Mouse (Mus musculus) lung, embryonic 14.5 days (tissue): ENCODE measurements around the gene Fosl2. TPM values are rescaled to one million over a fixed set of nuclear protein-coding genes. Genes with fewer than 3 reads are reported as not detected.

Experiments
- ATAC-seq: fragments of 200-750 bp; cut with Nextera tagmentation; 2 replicates; pipeline ENCODE4 v1.8.0; 2017; ENCODE audit warnings: mild to moderate bottlenecking, moderate TSS enrichment, moderate library complexity; ENCODE audit not compliant: insufficient read depth
- DNase-seq: peaks from one replicate; pipeline ENCODE4 v3.0.0-alpha.2; 2015
- H3K27ac ChIP-seq: fragments of 300-500 bp; sonication (generic); 2 replicates; pipeline ENCODE4 v1.5.1; 2014; ENCODE audit warnings: low read depth, mild to moderate bottlenecking, moderate library complexity
- H3K27me3 ChIP-seq: fragments of 300-500 bp; sonication (generic); 2 replicates; pipeline ENCODE4 v1.6.1; 2014; ENCODE audit warnings: low read length, control low read depth; ENCODE audit not compliant: insufficient read depth
- H3K36me3 ChIP-seq: fragments of 300-500 bp; sonication (generic); 2 replicates; pipeline ENCODE4 v1.6.1; 2014; ENCODE audit warnings: control low read depth; ENCODE audit not compliant: insufficient read depth
- H3K4me1 ChIP-seq: fragments of 300-500 bp; sonication (generic); 2 replicates; pipeline ENCODE4 v1.6.1; 2014; ENCODE audit warnings: antibody characterized with exemption, control low read depth; ENCODE audit not compliant: insufficient read depth
- H3K4me2 ChIP-seq: fragments of 300-500 bp; sonication (generic); 2 replicates; pipeline ENCODE4 v1.6.1; 2014; ENCODE audit warnings: mild to moderate bottlenecking
- H3K4me3 ChIP-seq: fragments of 300-500 bp; sonication (generic); 2 replicates; pipeline ENCODE4 v1.5.1; 2014; ENCODE audit warnings: low read depth, low read length
- H3K9ac ChIP-seq: fragments of 300-500 bp; sonication (generic); 2 replicates; pipeline ENCODE4 v1.6.1; 2014
- H3K9me3 ChIP-seq: fragments of 300-500 bp; sonication (generic); 2 replicates; pipeline ENCODE4 v1.6.1; 2016; ENCODE audit warnings: low read depth, low read length, control low read depth
- CTCF ChIP-seq: IDR thresholded peaks from 2 replicates; pipeline ENCODE4 v1.5.1; 2016; ENCODE audit warnings: antibody characterized with exemption, low read depth
- WGBS: fragments of 180-500 bp; shearing (Covaris S2); extraction: QIAGEN DNeasy Blood & Tissue Kit; methylation state at CpG from one replicate; pipeline ENCODE4 v1.1.7; 2014; 5-methylcytosine and 5-hydroxymethylcytosine counted together
- polyA plus RNA-seq: library from polyadenylated mRNA; unstranded; fragments of >200 nt; fragmentation: Nextera tagmentation; extraction: Ambion mirVana; gene quantifications from 2 replicates; pipeline ENCODE4 v1.2.1, GENCODE M21; 2014

The Fosl2 gene
- polyA plus RNA-seq, result 3.9 and 4.0 TPM in 2 replicates

DNA sequence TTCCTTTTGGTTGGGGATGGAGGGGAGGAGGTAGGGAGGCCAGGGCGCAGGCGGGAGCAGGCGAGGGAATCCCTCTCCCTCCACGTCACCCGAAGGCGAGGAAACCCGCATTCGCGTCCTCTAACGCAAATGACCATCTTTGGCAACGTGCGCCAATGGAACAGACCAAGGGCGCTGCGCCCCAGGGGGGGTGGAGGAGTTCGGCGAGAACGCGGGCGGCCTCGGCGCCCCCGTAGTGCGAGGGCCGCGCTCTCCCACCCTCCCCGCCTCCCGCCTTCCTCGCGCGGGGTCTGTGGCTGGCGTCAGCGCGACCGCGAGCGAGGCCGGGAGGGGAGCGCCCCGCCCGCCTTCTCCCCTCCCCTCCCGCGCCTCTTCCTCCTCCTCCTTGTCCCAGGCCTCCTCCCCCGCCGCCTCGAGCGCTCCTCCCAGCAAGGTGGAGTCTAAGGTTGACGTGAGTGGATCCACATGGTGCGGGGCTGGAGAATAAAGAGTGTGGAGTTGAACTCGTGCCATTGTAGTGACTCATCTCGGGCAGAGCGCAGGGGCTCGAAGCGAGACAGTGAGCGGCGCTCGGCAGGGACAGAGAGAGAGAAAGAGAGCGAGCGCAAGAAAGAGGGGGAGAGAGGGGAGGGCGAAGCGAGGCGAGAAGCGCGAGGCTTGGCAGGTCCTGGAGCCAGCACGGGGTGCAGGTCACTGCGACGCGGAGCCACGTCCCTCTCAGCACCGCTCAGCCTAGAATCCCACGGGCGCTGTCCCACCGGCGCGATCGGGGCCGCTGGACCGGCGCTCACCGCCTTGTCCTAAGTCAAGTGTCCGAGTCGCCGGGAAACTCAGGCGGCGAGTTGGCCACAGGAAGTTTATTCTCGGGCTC lies at the start of gene Fosl2:
TSS of gene Fosl2 (plus strand) at position 466 of the 871 bp plus-strand sequence.
- TF ChIP-seq CTCF, result no peak
- H3K4me3 ChIP-seq, result peak within 1 kb of the TSS; percentile 74
- H3K27ac ChIP-seq, result peak within 1 kb of the TSS; percentile 99
- no peaks in the 10 kb centered on the region for H3K36me3 ChIP-seq
- ATAC-seq (peak; percentile 86), DNase-seq (peak; percentile 97)
- no peaks in the 10 kb centered on the region for H3K9me3 ChIP-seq
- H3K4me2 ChIP-seq, result peak within 1 kb of the TSS; percentile 93
- peak within 1 kb of the TSS; percentile 81 for H3K9ac ChIP-seq
- H3K4me1 ChIP-seq, result peaks cover 3% of the 10 kb centered on the region; the same call in 1 of the 2 replicates
- no peaks in the 10 kb centered on the region for H3K27me3 ChIP-seq
- under 1% methylated on average over 83 of the region's 85 CpGs for WGBS

DNA sequence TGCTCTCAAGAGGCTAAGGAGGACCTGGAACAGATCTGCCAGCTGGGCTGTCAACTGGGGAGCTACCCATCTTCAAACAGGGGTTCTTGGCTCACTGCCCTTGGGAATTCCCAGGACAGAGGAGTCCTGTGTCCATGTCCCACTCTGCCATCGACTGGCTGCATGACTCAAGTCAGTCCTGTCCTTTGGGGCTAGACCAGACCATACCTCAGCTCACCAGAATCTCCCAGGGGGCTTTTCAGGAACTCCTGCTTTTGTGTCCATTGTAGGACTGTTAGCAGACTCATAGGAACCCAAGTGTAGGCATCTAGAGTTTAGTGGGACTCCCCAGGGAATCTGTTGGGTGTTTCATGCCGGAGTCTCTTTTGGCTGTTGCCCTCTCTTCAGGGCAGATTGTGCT lies 49.6 kb upstream of the Fosl2 start:
- H3K27me3 ChIP-seq, result no peaks in the 10 kb centered on the region
- H3K4me2 ChIP-seq, result no peak overlapping the region
- no peaks in the 10 kb centered on the region for H3K4me1 ChIP-seq
- H3K36me3 ChIP-seq, result no peaks in the 10 kb centered on the region
- WGBS, result 81% methylated on average over 2 of the region's 2 CpGs
- ATAC-seq (no peak), DNase-seq (no peak)
- TF ChIP-seq CTCF, result no peak
- H3K9ac ChIP-seq, result no peak overlapping the region
- no peak overlapping the region for H3K4me3 ChIP-seq
- H3K9me3 ChIP-seq, result no peaks in the 10 kb centered on the region
- H3K27ac ChIP-seq, result no peak overlapping the region

DNA sequence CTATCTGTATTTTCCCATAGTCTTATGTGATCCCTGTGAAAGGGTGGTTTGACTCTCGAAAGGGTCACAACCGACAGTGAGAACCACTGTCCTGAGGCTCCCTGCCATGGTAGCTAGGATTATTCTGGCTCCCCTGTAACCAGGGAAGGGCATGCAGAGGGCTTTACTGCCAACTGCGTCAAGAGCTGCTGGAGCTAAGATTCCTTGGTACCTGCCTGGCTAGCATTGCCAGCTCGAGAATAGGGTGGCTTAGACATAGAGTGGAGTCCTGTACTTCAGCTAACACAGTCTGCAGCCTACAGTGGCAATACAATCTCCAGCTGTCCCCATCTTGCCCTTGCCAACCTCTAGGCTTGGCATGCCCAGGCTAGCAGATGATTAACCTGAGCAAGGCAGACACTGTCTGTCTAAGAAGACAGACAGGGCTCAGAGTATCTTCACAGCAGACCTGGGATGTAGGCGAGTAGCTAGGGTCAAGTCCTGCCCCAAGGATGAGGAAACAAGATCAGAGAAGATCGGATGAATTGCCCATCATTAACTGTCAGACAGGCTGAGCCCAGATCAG lies 49.0 kb upstream of the Fosl2 start:
- Histone ChIP-seq H3K9me3 (no peaks in the 10 kb centered on the region), H3K27me3 (no peaks in the 10 kb centered on the region), H3K27ac (no peak overlapping the region), H3K4me2 (no peak overlapping the region), H3K4me3 (no peak overlapping the region), H3K36me3 (no peaks in the 10 kb centered on the region), H3K4me1 (no peaks in the 10 kb centered on the region), H3K9ac (no peak overlapping the region)
- 82% methylated on average over 6 of the region's 6 CpGs for WGBS
- no peak for TF ChIP-seq CTCF
- ATAC-seq (no peak), DNase-seq (no peak)

DNA sequence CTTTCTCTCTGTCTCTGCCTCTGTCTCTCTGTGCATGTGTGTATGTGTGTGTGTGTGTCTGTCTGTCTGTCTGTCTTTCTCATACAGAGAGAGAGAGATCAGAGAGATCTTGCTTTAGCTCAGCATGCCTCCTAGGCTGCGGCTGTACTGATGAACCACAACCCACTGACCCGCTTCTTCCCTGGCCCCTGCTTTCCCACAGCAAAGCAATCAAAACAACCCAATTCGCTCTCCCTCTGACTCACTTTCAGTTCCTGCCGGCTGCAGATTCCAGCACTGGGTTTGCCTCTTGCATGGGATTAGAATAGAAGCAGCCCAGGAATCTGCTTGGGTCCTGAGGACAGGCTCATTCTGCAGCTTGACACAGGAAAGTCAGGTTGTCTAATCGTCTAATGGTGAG lies 46.1 kb upstream of the Fosl2 start:
- no peaks in the 10 kb centered on the region for H3K27me3 ChIP-seq
- DNase-seq (no peak), ATAC-seq (no peak)
- H3K27ac ChIP-seq, result no peak overlapping the region
- no peak overlapping the region for H3K9ac ChIP-seq
- H3K36me3 ChIP-seq, result no peaks in the 10 kb centered on the region
- H3K4me2 ChIP-seq, result no peak overlapping the region
- WGBS, result 24% methylated on average over 5 of the region's 5 CpGs
- H3K4me1 ChIP-seq, result no peaks in the 10 kb centered on the region
- no peaks in the 10 kb centered on the region for H3K9me3 ChIP-seq
- TF ChIP-seq CTCF, result no peak
- no peak overlapping the region for H3K4me3 ChIP-seq

DNA sequence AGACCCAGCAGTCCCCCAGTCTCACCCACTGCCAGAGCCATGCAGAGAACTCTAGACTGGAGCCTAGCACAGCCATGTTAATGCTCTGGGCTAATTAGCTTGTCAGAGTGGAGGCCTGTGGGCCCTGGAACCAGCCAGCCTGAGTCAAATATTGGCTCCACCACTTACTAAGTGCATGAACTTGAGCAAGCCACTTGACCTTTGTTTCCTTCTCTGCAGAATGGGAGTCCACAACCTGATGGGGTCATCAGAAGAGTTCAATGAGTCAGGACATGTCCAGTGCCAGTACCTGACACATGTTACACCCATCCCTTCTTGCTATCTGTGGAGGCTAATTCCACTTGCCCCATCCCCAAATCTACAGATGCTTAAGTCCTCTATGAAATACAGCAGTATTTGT lies 43.3 kb upstream of the Fosl2 start:
- Histone ChIP-seq H3K9ac (no peak overlapping the region), H3K4me1 (no peaks in the 10 kb centered on the region), H3K4me2 (no peak overlapping the region), H3K9me3 (no peaks in the 10 kb centered on the region), H3K27me3 (no peaks in the 10 kb centered on the region), H3K27ac (no peak overlapping the region), H3K36me3 (no peaks in the 10 kb centered on the region), H3K4me3 (no peak overlapping the region)
- TF ChIP-seq CTCF, result no peak
- no peak for ATAC-seq
- no peak for DNase-seq

DNA sequence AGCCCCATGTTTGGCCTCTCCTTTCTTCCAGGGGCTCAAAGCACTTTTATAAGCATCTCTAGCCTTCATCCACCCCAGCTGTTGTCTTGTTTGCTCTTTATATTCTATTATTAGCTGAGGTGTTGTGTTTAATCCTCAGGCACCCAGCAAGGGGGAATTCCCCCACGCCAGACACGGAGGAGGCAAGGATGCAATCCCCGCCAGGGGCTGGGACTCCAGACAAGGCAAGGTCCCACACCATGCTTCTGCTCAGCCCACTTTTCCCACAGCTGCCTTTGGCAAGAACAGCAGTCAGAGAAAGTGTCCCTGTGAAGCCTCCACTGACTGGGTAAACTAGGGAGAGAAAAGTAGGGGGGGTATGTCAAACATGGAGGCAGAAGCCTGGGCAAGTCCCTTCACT lies 36.9 kb upstream of the Fosl2 start:
- Histone ChIP-seq H3K9ac (no peak overlapping the region), H3K36me3 (no peaks in the 10 kb centered on the region), H3K9me3 (no peaks in the 10 kb centered on the region), H3K4me1 (peaks cover 10% of the 10 kb centered on the region; the same call in 1 of the 2 replicates), H3K27me3 (no peaks in the 10 kb centered on the region), H3K4me3 (no peak overlapping the region), H3K4me2 (no peak overlapping the region), H3K27ac (no peak overlapping the region)
- WGBS, result 62% methylated on average over 3 of the region's 3 CpGs
- no peak for TF ChIP-seq CTCF
- ATAC-seq, result no peak
- DNase-seq, result no peak

DNA sequence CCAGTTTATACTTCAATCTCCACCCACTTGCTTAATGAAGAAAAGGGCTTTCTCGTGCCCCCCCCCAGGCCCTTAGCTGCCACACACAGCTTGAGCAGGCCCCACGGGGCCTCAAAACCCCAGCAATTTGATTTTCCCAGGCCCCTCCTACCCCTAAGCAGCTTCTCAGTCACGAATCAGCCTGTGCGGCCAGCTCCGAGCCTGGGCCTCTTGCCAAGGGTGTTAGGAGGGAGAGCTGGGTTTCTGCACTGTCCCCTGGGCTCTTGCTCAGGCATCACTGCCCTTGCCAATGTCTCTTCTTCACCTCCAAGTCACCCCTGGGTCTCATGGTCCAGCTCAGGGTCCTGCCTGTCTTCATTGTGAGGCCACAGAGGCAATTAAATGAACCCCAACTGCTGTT lies 33.1 kb upstream of the Fosl2 start:
- Histone ChIP-seq H3K9ac (no peak overlapping the region), H3K4me1 (peaks cover 10% of the 10 kb centered on the region; the same call in 1 of the 2 replicates), H3K27me3 (no peaks in the 10 kb centered on the region), H3K9me3 (no peaks in the 10 kb centered on the region), H3K4me3 (no peak overlapping the region), H3K36me3 (no peaks in the 10 kb centered on the region), H3K27ac (peak overlapping the region; percentile 69), H3K4me2 (0 out of 2 replicates have a peak overlapping the region, but pooled peaks have one; percentile 7)
- 18% methylated on average over 5 of the region's 5 CpGs for WGBS
- peak; percentile 92 for DNase-seq
- ATAC-seq, result peak; percentile 88
- TF ChIP-seq CTCF, result no peak
